Mouse (Mus musculus) E14TG2a.4 (cell line): ENCODE measurements around the gene Slc38a10.
A peak's percentile ranks its signal among the peaks of the same experiment; 100 is the strongest.

Experiments
- CTCF ChIP-seq: conservative IDR thresholded peaks from 2 replicates; pipeline ENCODE4 v1.5.1; 2014; ENCODE audit warnings: low read length
- POU5F1 ChIP-seq: IDR thresholded peaks from 2 replicates; pipeline ENCODE4 v1.6.1; 2014; ENCODE audit warnings: low read length, borderline replicate concordance

DNA sequence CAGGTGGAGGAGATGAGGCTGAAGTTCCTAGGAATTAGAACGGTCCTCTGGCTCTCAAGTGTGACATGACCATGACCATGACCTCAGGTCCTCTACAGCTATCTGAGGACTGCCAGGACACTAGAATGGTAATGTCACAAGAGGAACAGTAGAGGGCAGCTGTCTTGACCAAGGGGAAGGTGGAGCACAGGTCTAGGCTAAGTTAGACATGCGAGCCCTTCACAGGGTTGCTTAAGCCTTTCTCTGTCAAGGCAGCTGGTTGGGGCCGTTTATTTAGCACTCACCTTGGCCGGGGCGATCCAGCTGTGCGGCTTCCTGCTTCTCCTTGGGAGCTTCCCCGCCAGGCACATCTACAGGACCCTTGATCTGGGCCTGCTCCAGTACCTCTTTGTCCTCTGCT lies 40.6 kb downstream of the Slc38a10 start:
- TF ChIP-seq POU5F1 (no peak), CTCF (peak; percentile 24)
